Mouse (Mus musculus) midbrain, embryonic 11.5 days (tissue): ENCODE results near the gene Mpeg1. TPM values are rescaled to one million over a fixed set of nuclear protein-coding genes. Genes with fewer than 3 reads are reported as not detected.

Experiments used
- ATAC-seq: fragments of 200-750 bp; cut with Nextera tagmentation; 2 replicates; pipeline ENCODE4 v1.8.0; 2017; ENCODE audit warnings: moderate TSS enrichment, moderate library complexity; ENCODE audit not compliant: low FRiP score
- DNase-seq: peaks from one replicate; pipeline ENCODE4 v3.0.0; 2015; ENCODE audit warnings: low spot score; ENCODE audit errors: missing footprints
- H3K27ac ChIP-seq: fragments of 300-500 bp; sonication (generic); 2 replicates; pipeline ENCODE4 v1.5.1; 2014; ENCODE audit warnings: low read depth, low read length
- H3K27me3 ChIP-seq: fragments of 300-500 bp; sonication (generic); 2 replicates; pipeline ENCODE4 v1.6.1; 2014; ENCODE audit warnings: mild to moderate bottlenecking, low read length, moderate library complexity, mixed read lengths; ENCODE audit not compliant: control insufficient read depth, insufficient read depth
- H3K36me3 ChIP-seq: fragments of 300-500 bp; sonication (generic); 2 replicates; pipeline ENCODE4 v1.6.1; 2014; ENCODE audit warnings: mild to moderate bottlenecking, low read length, moderate library complexity, mixed read lengths; ENCODE audit not compliant: control insufficient read depth, insufficient read depth
- H3K4me1 ChIP-seq: fragments of 300-500 bp; sonication (generic); 2 replicates; pipeline ENCODE4 v1.6.1; 2014; ENCODE audit warnings: low read length; ENCODE audit not compliant: control insufficient read depth, insufficient read depth
- H3K4me2 ChIP-seq: fragments of 300-500 bp; sonication (generic); 2 replicates; pipeline ENCODE4 v1.6.1; 2014; ENCODE audit warnings: mild to moderate bottlenecking, moderate library complexity
- H3K4me3 ChIP-seq: fragments of 300-500 bp; sonication (generic); 2 replicates; pipeline ENCODE4 v1.5.1; 2014; ENCODE audit warnings: low read depth, low read length
- H3K9ac ChIP-seq: fragments of 300-500 bp; sonication (generic); 2 replicates; pipeline ENCODE4 v1.6.1; 2014; ENCODE audit warnings: low read length
- H3K9me3 ChIP-seq: fragments of 300-500 bp; sonication (generic); 2 replicates; pipeline ENCODE4 v1.6.1; 2016; ENCODE audit warnings: low read length; ENCODE audit not compliant: control insufficient read depth
- WGBS: fragments of 180-500 bp; shearing (Covaris S2); extraction: QIAGEN DNeasy Blood & Tissue Kit; methylation state at CpG from one replicate; pipeline ENCODE4 v1.1.7; 2014; 5-methylcytosine and 5-hydroxymethylcytosine counted together
- polyA plus RNA-seq: library from polyadenylated mRNA; unstranded; fragments of >200 nt; fragmentation: Nextera tagmentation; extraction: Ambion mirVana; gene quantifications from 2 replicates; pipeline ENCODE4 v1.2.1, GENCODE M21; 2014

Mpeg1 gene
- polyA plus RNA-seq, 1 experiment from 2014 or later: 1.1 TPM

GRCm38 (mm10) chr19:12494187-12494458 lies 33.5 kb downstream of the Mpeg1 start:
- DNase-seq: peak; percentile 93
- Histone ChIP-seq H3K27ac (peak overlapping the region; percentile 70), H3K36me3 (peaks cover 19% of the 10 kb centered on the region), H3K4me3 (no peak overlapping the region), H3K27me3 (no peaks in the 10 kb centered on the region), H3K9me3 (no peaks in the 10 kb centered on the region), H3K4me1 (peaks cover 87% of the 10 kb centered on the region), H3K4me2 (peak overlapping the region; percentile 30), H3K9ac (no peak overlapping the region)
- ATAC-seq: no peak
- WGBS: 8% methylated on average over 4 of the region's 4 CpGs

- Histone ChIP-seq H3K4me1 (peaks cover 83% of the 10 kb centered on the region), H3K27ac (peak overlapping the region; percentile 70), H3K9me3 (no peaks in the 10 kb centered on the region), H3K36me3 (peaks cover 19% of the 10 kb centered on the region), H3K27me3 (no peaks in the 10 kb centered on the region), H3K4me3 (no peak overlapping the region), H3K4me2 (peak overlapping the region; percentile 30), H3K9ac (no peak overlapping the region)
- ATAC-seq (no peak), DNase-seq (peak; percentile 83)
- WGBS: 27% methylated on average over 3 of the region's 3 CpGs
Measured at GRCm38 (mm10) chr19:12494972-12495535, 34.5 kb downstream of the Mpeg1 start.

- ATAC-seq (no peak), DNase-seq (peak; percentile 80)
- Histone ChIP-seq H3K9ac (no peak overlapping the region), H3K9me3 (no peaks in the 10 kb centered on the region), H3K27ac (no peak overlapping the region; the same call in 1 of the 2 replicates), H3K36me3 (peaks cover 16% of the 10 kb centered on the region), H3K4me3 (no peak overlapping the region), H3K4me1 (peaks cover 71% of the 10 kb centered on the region), H3K4me2 (no peak overlapping the region), H3K27me3 (no peaks in the 10 kb centered on the region)
- 69% methylated on average over 2 of the region's 2 CpGs for WGBS
Measured at GRCm38 (mm10) chr19:12496241-12496640, 35.7 kb downstream of the Mpeg1 start.

DNA sequence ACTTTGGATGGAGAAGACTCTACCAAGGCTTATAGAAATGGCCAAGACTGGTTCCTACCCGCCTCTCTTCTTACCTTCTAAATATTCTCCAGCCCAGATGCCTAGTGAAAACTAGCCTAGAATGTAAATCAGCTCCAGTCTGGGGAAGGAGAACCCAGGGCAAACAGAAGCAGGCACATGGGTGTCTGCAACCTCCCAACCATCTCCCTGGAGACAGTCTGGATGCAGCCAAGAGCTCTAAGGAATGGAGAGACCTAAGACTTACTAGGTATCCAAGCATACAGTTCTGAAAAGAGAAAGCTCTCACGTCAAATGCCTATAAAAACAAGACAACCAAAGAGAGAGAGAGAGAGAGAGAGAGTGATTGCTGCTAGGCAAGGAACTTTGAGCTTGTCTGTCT lies 37.3 kb downstream of the Mpeg1 start:
- H3K9me3 ChIP-seq: no peaks in the 10 kb centered on the region
- H3K4me1 ChIP-seq: peaks cover 55% of the 10 kb centered on the region
- peak overlapping the region; percentile 91; the same call in 1 of the 2 replicates for H3K4me3 ChIP-seq
- peak overlapping the region; percentile 74 for H3K4me2 ChIP-seq
- peaks cover 4% of the 10 kb centered on the region; the same call in 1 of the 2 replicates for H3K36me3 ChIP-seq
- DNase-seq: peak; percentile 60
- H3K27me3 ChIP-seq: no peaks in the 10 kb centered on the region
- peak overlapping the region; percentile 100; the same call in 1 of the 2 replicates for H3K9ac ChIP-seq
- peak overlapping the region; percentile 97; the same call in 1 of the 2 replicates for H3K27ac ChIP-seq
- 56% methylated on average over 2 of the region's 2 CpGs for whole genome bisulfite sequencing
- ATAC-seq: no peak

GRCm38 (mm10) chr19:12498321-12498720 lies 37.7 kb downstream of the Mpeg1 start:
- H3K9ac ChIP-seq: peak overlapping the region; percentile 100
- H3K27me3 ChIP-seq: no peaks in the 10 kb centered on the region
- peak overlapping the region; percentile 97; the same call in 1 of the 2 replicates for H3K27ac ChIP-seq
- peak overlapping the region; percentile 74 for H3K4me2 ChIP-seq
- 50% methylated on average over 4 of the region's 4 CpGs for WGBS
- peaks cover 4% of the 10 kb centered on the region; the same call in 1 of the 2 replicates for H3K36me3 ChIP-seq
- H3K9me3 ChIP-seq: no peaks in the 10 kb centered on the region
- DNase-seq (peak; percentile 77), ATAC-seq (no peak)
- peaks cover 52% of the 10 kb centered on the region for H3K4me1 ChIP-seq
- peak overlapping the region; percentile 91 for H3K4me3 ChIP-seq

GRCm38 (mm10) chr19:12498941-12499340 lies 38.4 kb downstream of the Mpeg1 start:
- Histone ChIP-seq H3K4me2 (peak overlapping the region; percentile 74), H3K27ac (peak overlapping the region; percentile 97; the same call in 1 of the 2 replicates), H3K9me3 (no peaks in the 10 kb centered on the region), H3K9ac (peak overlapping the region; percentile 100), H3K27me3 (no peaks in the 10 kb centered on the region), H3K4me3 (peak overlapping the region; percentile 91), H3K4me1 (peaks cover 47% of the 10 kb centered on the region), H3K36me3 (peaks cover 4% of the 10 kb centered on the region; the same call in 1 of the 2 replicates)
- DNase-seq (peak; percentile 69), ATAC-seq (no peak)
- 38% methylated on average over 1 of the region's 1 CpGs for WGBS

DNA sequence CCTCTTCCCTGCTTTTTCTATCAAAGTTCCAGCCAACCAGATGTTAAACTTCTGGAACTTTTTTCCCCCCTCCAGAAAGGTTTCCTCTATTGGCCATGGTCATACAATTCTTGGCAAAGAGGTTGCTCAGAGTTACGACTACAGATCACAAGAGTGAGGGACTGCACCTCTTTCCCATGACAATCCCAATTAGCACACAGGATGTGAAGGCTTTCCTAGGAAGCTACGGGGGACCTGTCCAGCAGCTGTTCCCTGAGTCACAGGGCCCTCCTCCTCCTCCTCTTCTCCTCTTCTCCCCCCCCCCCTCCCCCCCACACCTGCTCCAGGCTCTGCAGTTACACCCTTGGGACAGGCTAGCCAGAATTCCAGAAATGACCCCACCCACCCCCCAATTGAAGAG lies 38.9 kb downstream of the Mpeg1 start:
- Histone ChIP-seq H3K27me3 (no peaks in the 10 kb centered on the region), H3K9me3 (no peaks in the 10 kb centered on the region), H3K4me2 (peak overlapping the region; percentile 74), H3K4me3 (peak overlapping the region; percentile 91), H3K27ac (peak overlapping the region; percentile 97), H3K4me1 (peaks cover 41% of the 10 kb centered on the region), H3K9ac (peak overlapping the region; percentile 100), H3K36me3 (peaks cover 4% of the 10 kb centered on the region; the same call in 1 of the 2 replicates)
- ATAC-seq: no peak
- peak; percentile 88 for DNase-seq
- 5% methylated on average over 2 of the region's 2 CpGs for WGBS

DNA sequence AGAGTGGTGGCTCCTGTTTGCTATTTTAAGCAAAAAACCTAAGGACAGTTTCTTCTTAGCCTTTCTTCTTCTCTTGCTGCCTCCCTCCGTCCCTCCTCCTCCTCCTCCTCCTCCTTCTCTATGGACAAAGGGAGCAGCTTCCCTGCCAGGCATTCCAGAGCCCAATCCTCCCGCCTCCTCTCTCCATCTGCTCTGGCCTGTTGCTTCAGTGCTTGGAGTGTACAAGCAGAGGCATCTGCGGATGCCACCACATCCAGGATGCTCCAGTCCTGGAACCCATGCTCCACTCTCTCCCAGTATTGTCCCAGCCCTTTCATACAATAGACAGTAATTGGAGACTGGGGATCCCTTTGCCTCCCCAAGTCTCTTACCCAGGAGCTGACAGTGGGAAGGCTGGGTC lies 39.5 kb downstream of the Mpeg1 start:
- Histone ChIP-seq H3K4me3 (peak overlapping the region; percentile 91), H3K4me2 (peak overlapping the region; percentile 74), H3K9me3 (no peaks in the 10 kb centered on the region), H3K36me3 (peaks cover 4% of the 10 kb centered on the region; the same call in 1 of the 2 replicates), H3K9ac (peak overlapping the region; percentile 100), H3K4me1 (peaks cover 35% of the 10 kb centered on the region), H3K27ac (peak overlapping the region; percentile 97), H3K27me3 (no peaks in the 10 kb centered on the region)
- DNase-seq: peak; percentile 94
- WGBS: 0% methylated on average over 3 of the region's 3 CpGs
- ATAC-seq: peak; percentile 54

DNA sequence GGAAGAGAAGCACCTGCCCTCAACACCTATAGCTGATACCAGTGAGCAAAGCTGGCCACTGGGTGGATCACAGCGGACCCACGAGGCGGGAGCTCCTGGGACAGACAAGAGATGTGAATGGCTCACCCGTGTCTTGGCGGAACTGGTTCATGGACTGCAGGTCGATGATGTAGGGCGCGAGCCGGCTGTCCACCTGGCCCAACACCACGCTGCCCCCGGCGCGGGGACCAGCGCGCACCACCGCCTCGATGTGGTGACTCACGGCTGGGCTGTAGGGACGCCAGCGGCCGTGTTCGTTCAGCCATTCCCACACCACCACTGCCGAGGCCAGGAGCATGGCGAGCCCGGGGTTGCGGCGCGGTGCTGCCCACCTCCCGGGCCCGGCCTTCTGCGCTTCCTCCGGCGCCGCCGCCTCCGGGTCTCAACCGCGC lies 40.3 kb downstream of the Mpeg1 start:
- no peaks in the 10 kb centered on the region for H3K9me3 ChIP-seq
- peaks cover 4% of the 10 kb centered on the region; the same call in 1 of the 2 replicates for H3K36me3 ChIP-seq
- no peaks in the 10 kb centered on the region for H3K27me3 ChIP-seq
- DNase-seq (peak; percentile 94), ATAC-seq (peak; percentile 41)
- H3K4me2 ChIP-seq: peak overlapping the region; percentile 74
- peak overlapping the region; percentile 91 for H3K4me3 ChIP-seq
- H3K9ac ChIP-seq: peak overlapping the region; percentile 100
- peaks cover 30% of the 10 kb centered on the region for H3K4me1 ChIP-seq
- H3K27ac ChIP-seq: peak overlapping the region; percentile 97
- under 1% methylated on average over 38 of the region's 38 CpGs for WGBS
